Mouse (Mus musculus) C2C12 (cell line): ENCODE data around the gene Hsd11b2.

Source experiments
- CEBPB ChIP-seq: IDR thresholded peaks from one replicate; pipeline ENCODE4 v1.6.1; 2011; ENCODE audit warnings: low read depth, mild to moderate bottlenecking, control low read depth, moderate library complexity
- CTCF ChIP-seq: IDR thresholded peaks from one replicate; pipeline ENCODE4 v1.5.1; 2011; ENCODE audit not compliant: control insufficient read depth, insufficient read depth, insufficient read length
- MAX ChIP-seq: IDR thresholded peaks from one replicate; pipeline ENCODE4 v1.6.1; 2011; ENCODE audit warnings: mild to moderate bottlenecking, control low read depth
- MYOD1 ChIP-seq: IDR thresholded peaks from one replicate; pipeline ENCODE4 v1.6.1; 2011; ENCODE audit warnings: low read depth; ENCODE audit not compliant: control insufficient read depth, insufficient read length
- USF1 ChIP-seq: IDR thresholded peaks from one replicate; pipeline ENCODE4 v1.6.1; 2011; ENCODE audit warnings: low read depth, mild to moderate bottlenecking, control low read depth, moderate library complexity

DNA sequence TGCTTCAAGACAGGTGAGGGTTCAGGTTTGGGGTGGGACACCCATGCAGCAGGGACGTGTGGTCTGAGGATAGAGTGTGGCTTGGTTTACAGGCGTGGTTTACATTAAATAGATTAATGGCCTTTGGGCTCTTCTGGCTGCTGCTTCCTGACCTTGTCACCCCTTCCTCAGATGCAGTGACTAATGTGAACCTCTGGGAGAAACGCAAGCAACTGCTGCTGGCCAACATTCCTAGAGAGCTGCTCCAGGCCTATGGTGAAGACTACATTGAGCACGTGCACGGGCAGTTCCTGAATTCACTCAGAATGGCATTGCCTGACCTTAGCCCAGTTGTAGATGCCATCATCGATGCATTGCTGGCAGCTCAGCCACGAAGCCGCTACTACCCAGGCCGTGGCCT lies 4.3 kb downstream of the Hsd11b2 start:
- no peak for TF ChIP-seq CTCF
- no peak for TF ChIP-seq MAX
- TF ChIP-seq CEBPB: no peak
- no peak for TF ChIP-seq USF1
- TF ChIP-seq MYOD1: no peak
